Mouse (Mus musculus) heart, adult 11 months (tissue): ENCODE results near the gene Lclat1.

ENCODE experiments used
- DNase-seq: peaks from one replicate; pipeline ENCODE4 v3.0.0; 2022

The Lclat1 gene

GRCm38 (mm10) chr17:73107158-73108157 lies at the start of gene Lclat1:
TSS of gene Lclat1 (plus strand) at chr17:73107985.
- DNase-seq, result peak; percentile 100

GRCm38 (mm10) chr17:73058319-73058718 lies 49.5 kb upstream of the Lclat1 start:
- peak; percentile 68 for DNase-seq

GRCm38 (mm10) chr17:73060224-73060896 lies 47.4 kb upstream of the Lclat1 start:
- peak; percentile 90 for DNase-seq

GRCm38 (mm10) chr17:73060897-73061252 lies 46.9 kb upstream of the Lclat1 start:
- DNase-seq, result peak; percentile 84

- DNase-seq, result peak; percentile 83
These were observed 45.1 kb upstream of the Lclat1 start for GRCm38 (mm10) chr17:73062701-73063100.

DNA sequence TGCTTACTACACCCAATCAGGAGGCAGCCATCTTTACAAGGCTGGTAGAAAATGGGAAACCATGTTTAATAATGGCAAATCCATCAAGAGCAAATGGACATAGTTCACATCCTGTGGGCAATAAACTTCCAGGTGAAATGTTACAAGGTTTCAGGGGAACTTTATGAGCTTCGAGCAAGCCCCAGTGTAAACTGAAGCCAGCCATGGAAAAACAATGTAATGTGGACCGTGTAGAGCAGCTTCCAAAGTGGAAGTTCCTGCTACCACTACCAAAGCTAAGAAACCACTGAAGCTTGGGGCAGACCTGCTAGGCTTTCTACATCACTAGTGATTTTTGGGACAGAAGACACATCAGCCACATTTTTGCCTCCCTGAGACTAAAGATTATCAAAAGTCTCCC lies 44.5 kb upstream of the Lclat1 start:
- DNase-seq, result peak; percentile 34

GRCm38 (mm10) chr17:73063781-73064180 lies 44.0 kb upstream of the Lclat1 start:
- DNase-seq, result no peak

DNA sequence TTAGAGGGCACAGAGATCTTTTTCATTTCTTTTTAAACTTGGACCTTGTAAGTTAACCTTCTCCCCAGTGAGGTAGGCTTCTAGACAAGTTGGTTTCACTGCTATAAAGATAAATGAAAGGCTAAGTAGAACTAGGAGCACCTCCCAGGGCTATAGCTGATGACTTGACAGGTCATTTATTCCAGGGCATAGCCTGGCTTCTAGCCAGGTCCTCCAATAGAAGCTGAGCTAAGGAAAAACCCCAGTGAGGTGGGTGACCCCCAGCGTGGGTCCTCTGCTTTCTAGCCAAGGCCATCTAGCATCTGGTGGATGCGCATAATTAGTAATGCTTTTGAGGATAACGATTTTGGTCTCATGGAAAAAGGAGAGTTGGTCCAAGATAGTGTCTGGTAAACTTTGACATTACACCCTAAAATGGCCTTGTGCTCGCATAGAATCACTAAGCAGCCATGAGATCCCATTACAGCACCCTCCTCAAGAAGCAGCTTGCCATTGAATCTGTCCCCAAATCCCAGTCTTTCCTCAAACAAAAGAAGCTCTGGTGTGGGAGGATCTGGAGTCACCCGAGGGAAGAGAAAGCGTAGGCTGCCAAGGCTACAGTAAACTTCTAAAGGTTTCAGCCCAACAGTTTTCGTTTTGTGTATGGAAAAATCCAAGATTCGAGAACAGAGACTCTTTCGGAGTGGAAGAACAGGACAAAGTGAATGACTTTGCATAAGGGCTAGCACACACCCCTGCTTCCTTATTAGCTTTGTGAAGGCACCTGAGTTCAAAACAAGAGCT lies 41.2 kb upstream of the Lclat1 start:
- DNase-seq, result peak; percentile 92

DNA sequence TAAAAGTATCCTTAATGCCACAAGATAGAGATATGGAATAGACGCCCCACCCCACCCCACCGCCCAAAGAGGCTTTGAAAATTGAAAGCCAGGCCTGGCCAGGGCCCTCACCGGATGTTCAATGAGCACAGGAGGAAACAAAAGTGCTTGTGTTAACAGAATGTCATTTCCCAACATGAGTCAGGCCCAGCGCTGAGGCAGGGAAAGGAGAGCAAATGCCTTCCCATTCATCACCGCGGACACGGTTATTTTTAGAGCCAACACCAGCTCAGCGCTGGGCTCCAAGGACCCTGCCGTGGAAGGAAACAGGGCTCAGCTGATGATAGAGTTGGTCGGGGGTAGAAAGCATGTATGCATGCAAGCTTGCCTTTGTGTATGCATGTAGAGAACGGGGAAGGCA lies 40.4 kb upstream of the Lclat1 start:
- peak; percentile 98 for DNase-seq

GRCm38 (mm10) chr17:73068321-73068992 lies 39.3 kb upstream of the Lclat1 start:
- DNase-seq, result peak; percentile 92

DNA sequence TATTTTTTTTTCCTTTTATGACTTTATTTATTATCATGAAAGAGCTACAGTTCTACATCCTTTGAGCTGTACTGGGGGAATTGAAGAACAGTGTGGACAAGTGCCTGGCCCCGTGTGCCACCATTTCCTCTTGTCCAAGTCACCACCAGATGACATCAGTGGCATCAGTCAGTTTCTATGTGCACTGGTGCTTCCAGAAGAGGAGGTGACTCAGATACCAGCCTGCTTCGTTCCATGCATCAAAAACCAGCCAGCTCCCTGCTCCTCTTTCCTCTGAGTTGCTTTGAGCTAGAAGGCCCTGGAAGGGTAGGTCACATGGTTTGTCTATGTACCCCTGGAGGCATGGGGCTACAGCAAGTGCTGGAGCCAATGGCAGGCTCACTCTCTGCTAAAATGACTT lies 37.3 kb upstream of the Lclat1 start:
- DNase-seq, result peak; percentile 67

GRCm38 (mm10) chr17:73071725-73072263 lies 36.0 kb upstream of the Lclat1 start:
- DNase-seq, result no peak

DNA sequence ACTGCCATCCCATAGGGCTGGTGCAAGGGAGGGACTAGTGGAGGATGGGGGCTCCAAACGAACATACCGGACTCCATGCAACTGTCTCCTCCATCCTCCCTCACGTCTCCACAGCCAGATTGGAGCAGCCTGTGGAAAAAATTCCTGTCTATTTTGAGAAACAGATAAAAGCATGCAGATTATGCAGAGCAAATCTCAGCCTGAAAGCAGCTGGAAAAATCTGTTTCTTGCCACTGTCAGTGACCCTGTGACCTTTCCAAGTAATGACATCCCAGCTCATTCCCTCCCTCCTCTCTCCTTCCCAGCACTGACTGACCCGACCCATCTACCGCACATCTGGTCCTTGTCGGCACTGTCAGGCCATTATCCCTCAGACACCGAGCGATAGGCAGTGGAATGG lies 35.5 kb upstream of the Lclat1 start:
- peak; percentile 99 for DNase-seq

- DNase-seq, result peak; percentile 55
These were observed 33.2 kb upstream of the Lclat1 start for GRCm38 (mm10) chr17:73074631-73075030.

GRCm38 (mm10) chr17:73075238-73075890 lies 32.4 kb upstream of the Lclat1 start:
- no peak for DNase-seq

- DNase-seq, result peak; percentile 87
These were observed 30.1 kb upstream of the Lclat1 start for GRCm38 (mm10) chr17:73077638-73078037.

- peak; percentile 75 for DNase-seq
These were observed 26.2 kb upstream of the Lclat1 start for GRCm38 (mm10) chr17:73081360-73082133.

DNA sequence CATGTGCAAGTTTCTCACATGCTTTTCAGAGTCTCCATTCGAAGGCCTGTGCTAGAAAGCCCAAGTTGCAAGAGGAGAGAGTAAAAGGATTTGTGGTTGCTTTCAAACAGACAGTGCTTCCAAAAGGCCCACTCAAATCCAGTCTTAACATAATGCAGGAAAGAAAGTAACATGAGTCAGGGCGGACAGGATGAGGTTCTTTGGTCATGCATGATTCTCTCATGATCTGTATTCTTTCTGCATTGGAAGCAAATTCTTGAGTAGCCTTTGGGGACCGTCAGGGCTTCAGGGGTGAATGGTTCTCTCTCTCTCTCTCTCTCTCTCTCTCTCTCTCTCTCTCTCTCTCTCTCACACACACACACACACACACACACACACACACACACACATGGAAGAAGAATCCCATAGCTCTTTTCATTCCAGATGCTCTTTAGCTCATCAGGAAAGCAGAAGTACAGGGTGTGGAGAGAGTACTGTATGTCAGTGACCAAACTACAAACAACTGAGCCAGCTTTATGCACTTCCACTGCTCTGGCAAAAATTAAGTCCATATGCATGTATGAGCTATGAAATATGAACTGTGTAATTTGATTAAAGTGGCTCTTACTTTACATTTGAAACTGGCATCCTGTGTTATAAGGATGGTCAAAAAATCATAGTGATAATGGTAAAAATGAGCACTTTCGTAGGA lies 25.1 kb upstream of the Lclat1 start:
- peak; percentile 9 for DNase-seq

DNA sequence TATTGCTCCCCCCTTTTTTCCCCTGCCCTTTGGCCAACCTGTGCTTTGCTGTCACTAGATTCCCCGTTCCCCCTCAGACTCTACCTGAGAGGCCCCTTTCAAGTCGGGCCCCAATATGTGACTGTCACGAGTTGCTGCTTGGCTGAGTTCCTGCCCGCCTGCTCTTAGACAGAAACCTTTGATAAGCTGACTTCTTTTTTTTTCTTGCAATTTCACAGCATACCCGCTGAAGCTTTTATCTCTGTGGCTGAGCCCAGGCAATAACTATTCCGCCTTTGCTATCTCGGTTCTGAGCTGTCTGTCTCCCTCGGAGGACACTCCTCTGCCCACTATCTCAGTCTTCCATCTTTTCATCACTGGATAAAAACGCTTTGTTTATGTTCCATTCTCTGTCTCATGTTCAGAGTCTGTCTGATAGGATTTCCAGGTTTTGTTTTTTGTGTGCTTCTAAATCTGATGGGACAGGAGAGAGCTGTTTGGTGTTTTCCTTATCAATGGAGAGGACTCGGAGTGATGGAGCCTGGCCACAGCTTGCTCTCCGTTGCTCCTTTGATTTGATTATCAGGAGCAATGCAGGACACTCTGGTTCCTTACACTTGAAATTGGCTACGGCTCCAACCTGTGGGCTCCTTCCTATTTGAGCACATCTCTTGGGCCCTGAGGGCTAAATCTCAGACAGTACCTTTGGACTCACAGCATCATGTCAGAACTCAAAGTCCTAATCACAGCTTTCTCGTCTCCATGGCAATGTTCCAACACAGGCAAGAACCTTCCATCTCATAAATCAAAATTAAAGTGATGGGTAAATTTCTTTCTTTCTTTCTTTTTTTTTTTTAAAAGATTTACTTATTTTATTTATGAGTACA lies 20.5 kb upstream of the Lclat1 start:
- DNase-seq, result peak; percentile 46
